Mouse (Mus musculus) monocyte, adult 2 months (primary cell): ENCODE data around the gene Tiparp.

Source experiments
- DNase-seq, 2 experiments: peaks; one replicate each; pipeline ENCODE4 v3.0.0; 2022; ENCODE audit warnings: low spot score in 2 of 2, low read depth in 1 of 2

Tiparp gene

DNA sequence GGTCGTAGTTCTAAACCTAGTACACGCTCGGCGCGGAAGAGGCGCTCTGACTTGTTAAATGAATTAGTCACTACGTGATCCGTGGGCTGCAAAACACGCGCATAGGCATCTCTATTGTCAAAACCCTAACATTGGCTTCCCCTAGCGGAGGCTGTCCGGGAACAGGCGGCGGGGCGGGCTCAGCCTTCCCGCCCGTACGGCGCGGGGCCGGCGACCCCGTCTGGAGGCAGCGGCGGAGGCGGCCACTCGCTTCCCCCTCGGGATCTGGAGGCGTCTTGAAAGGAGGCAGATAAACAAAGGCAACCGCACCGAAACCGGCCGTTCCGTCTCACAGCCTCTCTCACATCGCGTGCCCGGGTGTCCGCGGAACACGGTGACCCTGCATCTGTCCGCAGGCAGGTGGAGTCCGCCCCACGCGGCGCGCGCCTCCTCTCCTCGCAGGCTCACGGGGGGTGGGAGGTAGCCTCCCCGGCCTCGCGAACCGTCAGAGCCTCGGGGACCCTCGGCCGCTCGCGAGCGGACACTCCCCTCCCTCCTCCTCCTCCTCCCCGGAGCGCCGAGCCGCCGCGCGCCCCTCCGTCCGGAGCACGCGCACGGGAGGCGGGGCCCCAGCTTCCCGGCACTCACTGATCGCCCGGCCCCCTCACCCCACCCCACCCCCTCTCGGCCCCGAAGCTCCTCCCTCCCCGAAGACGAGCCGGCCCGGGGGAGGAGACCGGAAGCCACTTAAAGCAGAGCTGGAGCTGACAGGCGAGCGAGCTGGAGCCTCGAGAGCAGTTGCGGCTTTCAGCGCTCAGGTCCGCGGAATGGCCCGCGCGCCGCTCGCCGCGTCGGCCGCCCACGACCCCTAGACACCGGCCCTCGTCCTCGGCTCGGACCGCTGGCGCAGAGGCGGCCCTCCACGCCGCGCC lies at the start of gene Tiparp:
TSS of gene Tiparp (plus strand) at position 720 of the 911 bp plus-strand sequence.
- peak; percentile 62 to 79 for DNase-seq

DNA sequence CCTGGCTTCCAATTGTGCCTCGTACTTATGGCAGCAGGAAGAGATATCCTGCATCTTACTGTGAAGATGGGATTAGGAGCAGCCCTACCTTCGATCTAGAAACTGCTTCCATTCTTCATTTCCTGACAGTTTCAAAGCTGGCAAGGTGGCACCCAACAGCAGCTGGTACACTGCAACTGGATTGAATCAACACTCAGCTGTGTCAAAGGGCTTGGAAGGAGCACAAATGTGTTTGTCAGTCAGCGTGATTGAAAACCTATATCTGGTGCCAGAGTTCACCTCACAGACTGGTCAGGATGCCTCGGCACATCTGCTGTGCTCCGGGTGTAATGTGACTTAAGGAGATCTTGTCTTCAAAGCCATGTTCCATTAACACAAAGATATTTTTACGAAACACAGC lies 47.5 kb upstream of the Tiparp start:
- DNase-seq: no peak

DNA sequence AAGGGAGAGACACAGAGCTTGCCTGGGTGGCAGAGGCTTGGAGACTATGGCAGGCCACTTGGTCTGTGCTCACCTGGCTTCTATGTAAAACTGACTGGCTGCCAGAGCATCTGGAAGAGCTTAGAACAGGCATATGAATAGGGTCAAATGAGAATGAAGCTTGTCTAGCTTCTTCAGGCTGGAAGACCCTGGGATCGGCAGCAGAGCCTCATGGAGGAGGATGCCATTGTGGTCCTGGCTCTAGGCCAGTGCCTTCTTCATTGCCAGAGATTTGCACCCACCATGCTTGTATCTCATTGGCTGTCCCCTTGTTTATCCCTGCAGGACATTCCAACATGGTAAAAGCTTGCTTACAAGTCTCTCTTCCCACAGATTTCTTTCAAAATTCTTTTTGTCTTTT lies 45.9 kb upstream of the Tiparp start:
- DNase-seq: no peak

DNA sequence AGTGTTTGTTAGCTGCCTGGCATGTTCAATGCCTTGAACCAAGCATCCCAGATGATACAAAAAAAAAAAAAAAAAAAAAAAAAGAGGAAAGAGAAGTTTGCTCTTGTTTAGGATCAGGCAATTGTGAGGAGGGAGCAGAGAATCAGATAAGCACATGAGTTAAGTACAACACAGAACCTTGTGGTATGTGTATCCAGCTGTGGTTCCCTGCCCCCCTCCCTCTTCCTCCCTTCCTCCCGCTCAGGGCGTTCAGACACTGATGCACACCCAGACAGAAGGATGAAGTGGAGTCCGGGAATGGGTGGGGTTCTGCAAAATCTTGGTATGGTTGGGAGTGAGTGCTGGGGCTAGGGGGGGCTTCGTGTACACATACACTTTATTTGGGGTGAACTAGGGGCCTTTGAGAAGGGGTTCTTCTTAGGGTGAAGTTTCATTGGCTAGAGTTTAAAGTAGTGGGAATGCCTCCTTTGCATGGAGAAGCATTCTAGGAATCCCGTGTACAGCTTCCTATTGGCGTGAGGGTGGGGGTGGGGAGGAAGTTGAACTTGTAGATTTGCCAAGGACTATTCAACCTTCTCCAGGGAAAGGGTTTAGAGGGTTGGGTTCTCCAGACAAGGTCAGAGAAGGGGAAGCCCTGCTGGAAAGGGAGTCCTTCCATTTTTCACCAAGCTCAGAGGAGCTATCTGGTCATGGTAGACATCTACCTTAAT lies 45.4 kb upstream of the Tiparp start:
- no peak for DNase-seq

DNA sequence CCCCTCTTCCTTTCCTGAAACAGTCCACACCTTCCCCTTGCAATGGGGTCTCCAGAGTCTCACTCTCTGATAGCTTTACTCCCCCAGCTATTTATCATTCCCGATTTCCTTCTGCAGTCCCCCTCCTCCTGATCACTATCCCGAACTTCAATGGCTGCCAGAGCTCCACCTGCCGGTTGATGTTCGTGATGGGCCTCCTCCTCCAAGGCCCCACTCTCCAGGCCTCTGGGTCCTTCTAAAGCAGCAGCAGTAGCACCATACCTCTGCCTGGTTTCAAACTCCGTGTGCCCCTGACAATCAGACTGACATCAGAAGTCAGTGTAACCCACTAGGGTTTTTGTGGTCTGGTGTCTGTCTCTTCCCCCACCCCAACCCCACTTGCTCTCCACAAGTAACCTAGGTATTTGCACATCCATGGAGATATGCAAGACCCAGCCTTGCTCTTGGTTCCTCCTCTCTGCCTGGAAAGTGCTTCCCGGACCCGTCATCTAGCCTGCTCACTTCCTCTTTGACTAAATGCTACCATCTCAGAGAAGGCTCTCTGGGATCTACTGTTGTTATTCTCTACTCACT lies 44.0 kb upstream of the Tiparp start:
- DNase-seq: peak; percentile 6 to 7

DNA sequence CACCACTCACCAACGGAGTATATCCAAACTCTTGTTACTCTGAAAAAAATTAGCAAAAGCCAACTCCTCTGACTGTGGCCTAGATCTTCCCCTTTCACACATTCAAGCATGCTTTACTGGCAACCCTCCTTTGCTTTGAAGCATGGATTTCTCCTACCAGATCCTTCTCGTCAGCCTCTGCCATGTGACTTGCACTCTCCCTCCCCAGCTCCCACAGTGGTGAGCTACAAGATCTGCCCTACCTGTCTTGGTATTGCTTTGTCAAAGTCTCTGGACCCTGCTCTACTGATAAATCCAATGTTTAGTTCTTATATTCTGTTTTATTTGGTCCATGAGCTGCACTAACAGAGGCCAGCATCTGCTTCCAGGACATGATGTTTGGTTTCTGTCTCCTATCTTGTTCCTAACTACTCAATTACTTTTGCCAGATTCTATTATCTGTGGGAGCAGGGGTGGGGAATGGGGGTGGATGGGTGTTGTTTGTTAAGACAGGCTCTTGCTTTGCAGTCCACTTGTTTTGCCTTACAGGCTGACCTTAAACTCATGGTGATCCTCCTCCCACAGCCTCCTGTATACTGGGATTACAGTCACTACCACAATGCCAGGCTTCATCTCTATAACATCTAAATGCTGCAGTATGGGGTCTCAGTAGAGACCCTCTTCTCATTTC lies 40.7 kb upstream of the Tiparp start:
- DNase-seq: no peak

DNA sequence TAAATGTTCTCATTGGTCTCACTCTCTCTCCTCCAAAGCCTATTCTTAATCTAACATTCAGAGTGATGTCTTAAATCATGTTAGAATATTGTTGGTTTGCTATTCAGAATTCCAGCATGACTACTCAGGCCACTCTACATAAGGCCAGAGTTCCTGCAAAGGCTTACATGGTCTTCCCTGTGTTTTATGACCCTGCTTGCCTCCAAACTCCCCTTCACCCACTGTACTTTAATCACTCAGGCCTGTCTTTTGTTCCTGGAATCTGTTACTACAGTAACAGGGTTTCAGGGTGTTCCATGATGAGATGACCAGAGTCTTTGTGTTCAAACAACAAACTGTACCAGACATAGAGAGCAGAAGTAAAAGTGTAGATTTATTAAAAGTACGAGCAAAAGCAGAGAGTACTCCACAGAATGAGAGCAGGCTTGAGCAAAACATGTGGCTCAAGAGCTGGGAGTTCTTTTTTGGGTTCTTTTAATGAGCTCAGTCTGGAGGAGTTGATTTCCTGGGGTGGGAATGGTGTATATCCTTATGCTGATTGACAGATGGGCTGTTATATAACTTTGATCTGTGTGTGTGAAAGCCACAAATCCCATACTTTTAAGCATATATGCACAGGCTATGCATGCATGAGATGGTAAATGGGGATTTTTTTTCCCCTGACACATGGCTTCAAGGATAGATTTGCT lies 39.5 kb upstream of the Tiparp start:
- no peak for DNase-seq

DNA sequence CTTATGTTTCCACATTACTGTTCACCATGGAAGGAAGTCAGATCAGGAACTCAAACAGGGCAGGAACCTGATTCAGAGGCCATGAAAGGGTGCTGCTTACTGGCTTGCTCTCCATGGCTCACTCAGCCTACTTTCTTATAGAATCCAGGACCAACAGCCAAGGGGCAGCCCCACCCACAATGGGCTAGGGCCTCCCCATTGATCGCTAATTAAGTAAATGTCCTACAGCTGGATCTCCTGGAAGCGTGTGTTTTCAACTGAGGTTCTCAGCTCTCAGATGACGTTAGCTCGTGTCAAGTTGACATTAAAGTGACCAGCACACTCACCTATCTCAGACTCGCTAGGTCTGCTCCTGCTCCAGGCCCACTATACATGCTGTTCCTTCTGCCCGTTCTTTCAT lies 38.6 kb upstream of the Tiparp start:
- no peak for DNase-seq

DNA sequence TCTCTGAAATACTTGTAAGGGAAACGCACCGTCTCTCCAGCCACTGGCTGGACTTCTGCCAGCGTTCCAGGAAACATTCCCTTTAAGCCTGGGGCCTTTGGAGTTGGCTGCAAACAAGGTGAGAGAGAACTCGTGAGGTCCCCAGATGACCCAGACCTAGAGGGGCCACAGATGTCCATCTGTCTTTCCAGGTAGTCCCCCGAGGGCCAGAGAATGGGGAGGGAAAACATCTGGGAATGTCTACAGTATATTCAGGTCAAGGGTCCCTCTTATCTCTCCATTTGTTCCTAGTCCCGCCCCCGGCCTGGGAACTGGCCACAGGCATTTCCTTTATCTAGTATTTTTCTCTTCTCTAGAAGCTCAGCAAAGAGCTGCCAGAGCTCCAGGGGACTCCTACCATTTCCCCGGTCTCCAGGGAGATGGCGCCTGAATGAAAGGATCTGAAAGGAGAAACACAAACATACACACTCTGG lies 33.9 kb upstream of the Tiparp start:
- DNase-seq: no peak

DNA sequence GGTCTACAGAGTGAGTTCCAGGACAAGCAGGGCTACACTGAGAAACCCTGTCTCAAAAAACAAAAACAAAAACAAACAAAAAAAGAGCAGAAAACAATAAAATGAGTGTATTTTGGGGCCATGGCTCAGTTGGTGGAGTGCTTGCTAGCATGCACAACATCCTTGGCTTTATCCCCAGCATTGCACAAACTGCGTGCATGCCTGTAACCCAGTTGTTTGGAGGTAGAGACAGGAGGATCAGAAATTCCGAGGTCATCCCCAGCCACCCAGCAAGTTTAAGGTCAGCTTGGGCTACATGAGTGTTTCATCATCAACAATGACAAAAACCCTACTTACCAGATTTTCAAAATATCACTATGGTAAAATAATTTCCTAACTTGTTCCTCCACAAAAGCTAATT lies 20.4 kb upstream of the Tiparp start:
- no peak for DNase-seq

DNA sequence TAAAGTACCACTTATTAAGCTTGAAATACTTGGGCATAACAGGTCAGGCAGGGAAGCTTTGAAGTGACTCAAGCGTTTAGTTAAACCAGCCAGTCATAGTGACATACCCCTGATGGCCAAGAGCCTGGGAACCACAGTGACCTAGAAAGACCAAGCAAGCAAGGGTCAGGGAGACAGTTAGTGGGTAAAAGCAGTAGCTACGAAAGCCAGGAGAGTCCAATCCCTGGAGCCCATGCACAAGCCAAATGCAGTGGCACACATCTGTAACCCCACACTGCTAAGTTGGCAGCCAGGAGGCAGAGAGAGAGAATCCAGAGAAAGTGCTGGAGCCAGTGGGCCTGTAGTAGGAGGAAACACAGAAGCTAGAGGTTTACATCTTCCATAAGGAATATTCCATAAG lies 17.6 kb upstream of the Tiparp start:
- DNase-seq: no peak

DNA sequence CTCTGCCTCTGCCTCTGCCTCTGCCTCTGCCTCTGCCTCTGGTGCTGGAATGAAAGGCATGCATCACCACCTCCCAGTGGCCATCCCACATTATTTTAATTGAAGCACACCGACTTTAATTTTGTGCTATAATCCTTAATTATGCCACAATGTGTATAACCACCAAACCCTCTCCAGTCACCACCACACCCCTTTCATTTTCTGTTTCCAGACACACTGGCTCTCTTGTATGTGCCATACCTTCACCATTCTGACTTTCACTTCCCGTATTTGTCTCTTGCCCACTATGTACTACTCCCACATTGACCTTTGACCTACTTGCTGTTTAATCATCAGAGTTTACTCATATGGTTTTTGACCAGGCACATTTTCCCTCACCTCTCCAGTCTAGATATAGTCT lies 12.5 kb upstream of the Tiparp start:
- DNase-seq: peak in 1 of 2 experiments; percentile 24

DNA sequence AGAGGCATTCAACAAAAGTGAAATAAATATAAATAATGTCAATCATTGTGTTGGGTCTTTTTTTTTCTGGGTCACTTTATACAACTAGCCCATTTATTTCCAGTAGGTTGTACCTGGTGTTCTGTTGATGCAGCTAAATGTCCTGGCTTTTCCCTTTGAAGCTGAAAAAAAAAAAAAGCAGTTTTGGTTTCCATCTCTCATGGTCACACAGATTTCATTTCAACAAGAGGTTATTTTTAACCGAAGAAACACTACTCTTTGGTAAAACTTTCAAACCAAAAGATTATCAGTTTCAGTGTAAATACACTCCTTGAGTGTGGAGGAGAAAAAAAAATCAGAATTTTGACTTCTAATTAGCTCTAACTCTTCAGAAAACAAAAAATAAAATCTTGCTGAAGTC lies 11.7 kb upstream of the Tiparp start:
- no peak for DNase-seq

DNA sequence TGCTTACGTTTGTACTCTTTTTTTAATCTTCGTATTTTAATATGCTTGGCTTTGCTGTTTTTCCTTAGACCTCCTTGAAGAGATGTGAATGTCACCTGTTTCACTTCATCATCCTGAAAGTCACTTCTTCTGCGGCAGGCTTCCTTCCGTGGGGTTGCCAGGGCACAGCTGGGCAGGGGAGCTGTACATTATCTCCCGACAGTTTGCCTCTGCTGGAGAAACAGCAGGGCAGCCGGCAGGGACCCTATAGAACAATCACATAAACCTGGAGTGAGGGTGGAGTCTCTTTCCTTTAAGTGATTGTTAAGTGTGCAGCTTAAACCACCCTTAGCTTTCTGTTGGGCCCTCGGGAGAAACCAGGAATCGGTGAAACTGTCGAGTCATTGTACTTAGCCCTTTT lies 11.1 kb upstream of the Tiparp start:
- DNase-seq: no peak

DNA sequence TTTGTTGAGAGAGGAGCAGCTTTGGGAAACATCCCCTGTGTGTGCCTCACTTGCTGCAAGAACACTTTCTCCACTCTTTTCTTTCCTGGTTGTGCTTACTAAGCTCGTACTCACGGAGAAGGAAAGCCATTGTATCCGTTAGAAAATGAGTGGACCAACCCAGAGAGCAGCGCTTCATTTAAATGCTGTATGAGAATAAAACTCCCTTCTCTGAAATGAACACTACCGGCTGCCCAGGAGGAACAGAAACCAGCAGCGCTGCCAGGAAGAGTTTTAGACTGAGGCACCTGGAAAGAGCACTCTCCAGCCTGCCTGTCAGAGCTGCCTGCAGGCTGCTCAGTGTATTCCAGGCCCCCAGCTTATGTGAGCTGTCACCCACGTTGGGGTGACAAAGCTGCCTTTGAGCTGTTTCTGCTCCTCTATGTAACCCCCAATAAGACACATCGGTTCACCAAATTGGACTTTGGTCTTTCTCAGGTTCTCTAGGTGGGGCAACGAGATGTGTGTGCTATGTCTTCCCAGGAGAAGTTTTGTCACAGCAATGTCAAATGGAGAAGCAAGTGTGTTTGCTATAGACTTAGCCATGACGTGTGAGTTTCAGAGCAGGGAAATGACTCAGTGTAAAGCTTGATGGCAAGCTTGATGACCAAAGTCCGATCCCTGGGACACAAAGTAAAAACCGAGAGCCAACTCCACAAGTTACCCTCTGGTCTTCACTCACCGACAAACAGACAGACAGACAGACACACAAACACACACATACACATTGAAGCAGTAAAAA lies 10.3 kb upstream of the Tiparp start:
- DNase-seq: no peak

DNA sequence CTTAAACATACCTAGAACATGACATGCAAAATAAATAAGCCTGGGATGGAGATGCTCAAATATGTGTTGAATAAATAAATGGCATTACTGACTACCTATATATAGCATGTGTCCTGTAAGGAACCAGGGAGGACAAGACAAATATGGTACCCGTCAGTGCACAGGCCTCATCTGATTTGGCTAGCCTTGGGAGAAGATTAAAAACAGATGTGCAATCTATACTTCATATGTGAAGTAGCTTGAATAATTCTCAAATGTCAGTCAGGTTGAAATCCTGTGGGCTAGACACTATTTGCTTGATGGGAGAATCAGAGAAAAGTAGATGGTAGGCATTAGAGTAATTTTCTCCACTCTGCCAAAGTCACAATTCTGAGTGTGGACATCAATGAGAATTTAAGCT lies 6.8 kb upstream of the Tiparp start:
- DNase-seq: no peak

DNA sequence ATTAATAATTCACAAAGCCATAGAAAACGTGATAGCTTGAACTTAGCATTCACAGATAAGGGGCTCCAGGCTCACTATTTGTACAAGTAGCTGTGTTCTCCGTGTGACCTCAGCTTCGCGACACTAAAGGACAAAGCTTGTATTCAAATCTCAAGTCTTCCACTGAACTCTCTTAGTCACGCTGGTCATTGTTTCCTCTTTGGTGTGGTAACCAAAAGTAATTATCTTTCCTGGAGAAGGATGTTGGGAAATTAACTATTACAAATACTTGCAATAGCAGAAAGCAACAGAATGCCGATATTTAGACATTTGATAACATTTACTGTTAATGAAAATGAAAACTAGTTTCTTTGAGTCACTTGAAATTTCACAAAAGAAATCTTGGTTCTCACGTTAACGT lies 4.8 kb upstream of the Tiparp start:
- DNase-seq: no peak

DNA sequence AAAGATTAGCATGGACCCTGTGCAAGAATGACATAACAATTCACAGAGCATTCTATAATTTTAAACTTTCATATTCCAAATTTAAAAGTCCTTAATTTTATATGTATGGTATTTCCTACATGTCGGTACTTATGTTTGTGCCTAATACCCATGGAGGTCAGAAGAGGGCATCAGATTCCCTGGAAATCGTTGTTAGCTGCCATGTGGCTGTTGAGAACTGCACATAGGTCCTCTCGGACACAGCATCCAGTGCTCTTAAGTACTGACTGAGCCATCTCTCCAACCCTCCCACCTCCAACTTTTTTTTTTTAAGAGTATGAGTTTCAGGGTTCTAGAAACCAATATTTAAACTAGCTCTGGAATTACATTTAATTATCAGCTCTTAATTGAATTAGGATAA lies 2.5 kb upstream of the Tiparp start:
- no peak for DNase-seq

DNA sequence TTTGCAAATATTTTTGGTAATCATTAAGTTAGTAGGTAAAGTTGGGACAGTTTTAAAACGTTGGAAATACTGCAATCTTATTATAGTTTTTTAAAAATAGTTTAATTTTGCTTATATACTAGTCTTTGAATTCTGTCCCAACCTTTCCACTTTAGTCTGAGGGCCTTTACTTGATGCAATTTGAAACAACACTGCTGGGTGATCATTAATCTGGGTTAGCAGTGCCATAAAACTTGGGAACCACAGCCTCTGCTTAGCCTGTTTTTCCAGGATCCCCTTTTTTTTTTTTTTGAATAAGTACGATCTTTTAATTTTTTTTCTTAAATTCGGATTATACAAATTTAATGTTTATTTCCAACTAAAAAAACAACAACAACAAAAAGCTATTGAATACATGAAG lies 1.0 kb upstream of the Tiparp start:
- no peak for DNase-seq
